Mouse (Mus musculus): ENCODE measurements at regions not wholly inside any gene's neighbourhood (a gene's known extent, or its start where the extent isn't known, plus 50 kb on each side); places are given as distances from the start of the nearest gene placed in this dataset.

DNA sequence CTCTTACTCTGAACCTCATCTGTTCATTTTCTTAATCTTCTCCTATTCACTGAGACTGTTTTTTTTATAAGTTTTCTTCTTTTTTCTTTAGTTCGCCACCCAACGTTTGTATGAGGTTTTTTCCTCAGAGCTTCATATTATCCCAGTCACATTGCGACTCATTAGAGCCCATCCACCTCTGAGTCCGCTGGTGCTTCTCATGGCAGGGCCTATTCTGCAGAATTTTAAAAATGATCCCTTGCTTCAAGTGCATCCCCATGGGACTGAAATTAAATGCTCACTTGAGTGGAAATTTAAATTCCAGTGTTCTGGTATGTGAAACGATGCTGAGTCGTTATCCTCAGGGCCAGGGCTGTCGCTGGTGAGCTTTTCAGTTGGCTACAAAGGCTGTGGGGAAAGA, 410.9 kb downstream of the Igsf11 start:
- Histone ChIP-seq H3K9ac (ENCODE audit: low read depth, low read length) (no peak overlapping the region), H3K9me3 (replicated peaks; ENCODE audit: control insufficient read depth, low read length, poor library complexity, severe bottlenecking) (no peaks in the 10 kb centered on the region), H3K4me2 (ENCODE audit: low read length) (peak overlapping the region; percentile 0), H3K27ac (ENCODE audit: low read length) (peak overlapping the region; percentile 81), H3K4me1 (ENCODE audit: control insufficient read depth, insufficient read depth, low read length) (peaks cover 23% of the 10 kb centered on the region), H3K4me3 (ENCODE audit: low read depth, low read length) (no peak overlapping the region), H3K27me3 (ENCODE audit: control insufficient read depth, insufficient read depth, low read depth, low read length) (no peaks in the 10 kb centered on the region), H3K36me3 (ENCODE audit: control insufficient read depth, insufficient read depth, low read length) (no peaks in the 10 kb centered on the region)
- 14% methylated on average over 7 of the region's 7 CpGs for WGBS
- peak; percentile 66 for ATAC-seq

DNA sequence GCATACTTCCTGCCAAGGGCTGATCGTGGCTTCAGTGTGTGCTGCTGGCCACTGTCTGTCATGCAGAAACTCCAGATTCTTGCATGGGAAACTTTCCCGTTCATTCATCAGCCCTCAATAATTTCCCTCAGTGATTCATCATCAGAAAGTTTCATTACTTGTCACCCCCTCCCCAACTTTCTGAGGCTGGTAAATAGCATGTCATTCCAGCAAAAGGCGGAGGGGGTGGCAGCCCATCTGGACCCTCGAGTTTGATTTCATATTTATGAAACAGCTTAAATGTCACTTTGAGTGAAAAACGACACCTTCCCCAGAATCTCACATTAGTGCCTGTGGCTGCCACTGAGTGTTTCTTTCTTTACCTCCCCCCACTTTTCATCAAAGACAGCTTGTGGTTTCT, 415.5 kb downstream of the Igsf11 start:
- Histone ChIP-seq H3K27ac (ENCODE audit: low read length) (no peak overlapping the region), H3K27me3 (ENCODE audit: control insufficient read depth, insufficient read depth, low read depth, low read length) (no peaks in the 10 kb centered on the region), H3K4me1 (ENCODE audit: control insufficient read depth, insufficient read depth, low read length) (peaks cover 14% of the 10 kb centered on the region), H3K4me2 (ENCODE audit: low read length) (no peak overlapping the region), H3K9ac (ENCODE audit: low read depth, low read length) (no peak overlapping the region), H3K4me3 (ENCODE audit: low read depth, low read length) (no peak overlapping the region), H3K36me3 (ENCODE audit: control insufficient read depth, insufficient read depth, low read length) (no peaks in the 10 kb centered on the region), H3K9me3 (replicated peaks; ENCODE audit: control insufficient read depth, low read length, poor library complexity, severe bottlenecking) (no peaks in the 10 kb centered on the region)
- no peak for ATAC-seq
- WGBS = 73% methylated on average over 5 of the region's 5 CpGs

DNA sequence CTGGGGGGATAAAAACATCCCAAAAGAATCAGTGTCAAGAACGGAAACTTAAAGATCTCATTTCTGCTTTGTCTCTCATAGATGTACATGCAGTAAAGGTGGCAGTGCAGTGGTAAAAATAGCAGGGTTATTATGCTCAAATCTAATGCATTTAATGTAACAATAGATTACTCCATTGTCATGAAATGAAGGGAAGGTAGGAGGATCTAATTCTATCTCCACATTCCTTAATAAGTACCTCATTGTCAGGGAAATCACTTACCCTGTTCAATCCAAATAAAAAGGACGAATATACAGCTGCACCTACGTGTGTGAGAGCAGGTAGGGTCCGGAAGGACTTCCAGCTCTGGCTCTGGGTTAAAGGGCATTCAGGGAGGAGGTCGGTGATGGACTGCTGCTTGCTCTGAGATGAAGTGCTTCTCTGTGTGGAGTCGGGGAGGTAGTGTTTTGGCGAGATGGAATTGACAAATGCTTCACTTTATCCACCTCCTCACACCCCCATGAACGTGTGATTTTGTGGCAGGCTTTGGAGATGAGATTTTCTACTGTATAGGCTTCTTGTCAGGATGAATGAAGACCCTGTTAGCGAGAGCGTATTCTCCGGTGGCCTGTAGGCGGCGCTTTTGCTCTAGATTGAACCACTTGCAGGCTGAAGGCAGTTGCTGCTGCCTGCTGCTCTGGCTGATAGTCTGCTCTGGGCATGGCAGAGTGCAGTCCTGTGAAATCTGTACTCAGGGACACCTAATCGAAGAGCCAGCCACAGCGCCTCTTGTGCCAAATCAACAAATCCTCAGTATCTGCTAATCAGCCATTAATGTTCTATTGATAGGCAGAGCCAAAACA, 424.5 kb downstream of the Igsf11 start:
- no peak overlapping the region; the same call in 1 of the 2 replicates for H3K4me2 ChIP-seq (ENCODE audit: low read length)
- H3K27ac ChIP-seq (ENCODE audit: low read length) = no peak overlapping the region
- H3K4me3 ChIP-seq (ENCODE audit: low read depth, low read length) = no peak overlapping the region
- no peaks in the 10 kb centered on the region for H3K27me3 ChIP-seq (ENCODE audit: control insufficient read depth, insufficient read depth, low read depth, low read length)
- ATAC-seq = peak; percentile 90
- no peaks in the 10 kb centered on the region for H3K9me3 ChIP-seq (replicated peaks; ENCODE audit: control insufficient read depth, low read length, poor library complexity, severe bottlenecking)
- H3K36me3 ChIP-seq (ENCODE audit: control insufficient read depth, insufficient read depth, low read length) = no peaks in the 10 kb centered on the region
- peaks cover 2% of the 10 kb centered on the region; the same call in 1 of the 2 replicates for H3K4me1 ChIP-seq (ENCODE audit: control insufficient read depth, insufficient read depth, low read length)
- no peak overlapping the region for H3K9ac ChIP-seq (ENCODE audit: low read depth, low read length)
- 25% methylated on average over 15 of the region's 15 CpGs for WGBS

DNA sequence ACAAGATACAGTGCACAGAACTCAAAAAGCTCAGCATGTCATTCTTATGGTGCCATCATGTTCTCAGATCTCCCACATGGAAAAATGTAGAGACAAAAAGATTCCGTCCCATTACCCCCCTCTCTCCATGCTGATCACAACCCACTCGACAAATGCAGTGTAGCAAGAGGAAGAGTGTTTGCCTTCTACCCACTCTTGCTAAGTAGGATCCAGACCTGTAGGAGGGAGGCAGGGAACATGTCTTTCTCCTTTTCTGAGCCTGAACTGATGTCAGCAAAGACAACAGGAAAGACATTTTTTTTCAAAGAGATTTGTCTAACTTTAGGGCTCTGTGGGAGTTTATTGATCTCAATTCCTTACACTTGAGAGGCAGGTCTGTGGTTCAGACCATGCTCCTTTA, 433.2 kb downstream of the Igsf11 start:
- no peak overlapping the region for H3K9ac ChIP-seq (ENCODE audit: low read depth, low read length)
- no peaks in the 10 kb centered on the region for H3K4me1 ChIP-seq (ENCODE audit: control insufficient read depth, insufficient read depth, low read length)
- H3K9me3 ChIP-seq (replicated peaks; ENCODE audit: control insufficient read depth, low read length, poor library complexity, severe bottlenecking) = no peaks in the 10 kb centered on the region
- no peak overlapping the region for H3K27ac ChIP-seq (ENCODE audit: low read length)
- H3K27me3 ChIP-seq (ENCODE audit: control insufficient read depth, insufficient read depth, low read depth, low read length) = no peaks in the 10 kb centered on the region
- H3K36me3 ChIP-seq (ENCODE audit: control insufficient read depth, insufficient read depth, low read length) = no peaks in the 10 kb centered on the region
- no peak for ATAC-seq
- WGBS = 83% methylated on average over 2 of the region's 2 CpGs
- H3K4me3 ChIP-seq (ENCODE audit: low read depth, low read length) = no peak overlapping the region
- H3K4me2 ChIP-seq (ENCODE audit: low read length) = no peak overlapping the region

DNA sequence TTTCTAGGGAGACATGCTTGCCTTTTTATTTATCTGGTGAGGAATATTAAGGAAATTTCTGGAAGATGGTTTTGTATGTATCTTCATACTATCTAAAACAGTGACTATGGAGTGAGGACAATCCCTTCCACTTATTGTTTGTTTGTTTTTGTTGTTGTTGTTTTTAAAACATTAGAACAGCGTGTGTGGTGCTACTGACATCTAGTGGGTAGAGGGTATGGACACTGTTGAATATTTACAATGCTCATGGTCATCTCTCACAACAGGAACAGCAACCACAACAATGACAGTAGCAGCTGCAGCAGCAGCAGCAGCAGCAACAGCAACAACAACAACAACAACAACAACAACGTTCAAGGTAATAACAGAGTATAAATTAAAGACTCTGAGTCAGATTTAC, 471.2 kb downstream of the Igsf11 start:
- H3K9me3 ChIP-seq (replicated peaks; ENCODE audit: control insufficient read depth, low read length, poor library complexity, severe bottlenecking) = no peaks in the 10 kb centered on the region
- no peak overlapping the region for H3K27ac ChIP-seq (ENCODE audit: low read length)
- H3K36me3 ChIP-seq (ENCODE audit: control insufficient read depth, insufficient read depth, low read length) = no peaks in the 10 kb centered on the region
- H3K4me1 ChIP-seq (ENCODE audit: control insufficient read depth, insufficient read depth, low read length) = no peaks in the 10 kb centered on the region
- 76% methylated on average over 2 of the region's 2 CpGs for WGBS
- H3K4me2 ChIP-seq (ENCODE audit: low read length) = no peak overlapping the region
- H3K9ac ChIP-seq (ENCODE audit: low read depth, low read length) = no peak overlapping the region
- no peaks in the 10 kb centered on the region for H3K27me3 ChIP-seq (ENCODE audit: control insufficient read depth, insufficient read depth, low read depth, low read length)
- no peak for ATAC-seq
- no peak overlapping the region for H3K4me3 ChIP-seq (ENCODE audit: low read depth, low read length)

DNA sequence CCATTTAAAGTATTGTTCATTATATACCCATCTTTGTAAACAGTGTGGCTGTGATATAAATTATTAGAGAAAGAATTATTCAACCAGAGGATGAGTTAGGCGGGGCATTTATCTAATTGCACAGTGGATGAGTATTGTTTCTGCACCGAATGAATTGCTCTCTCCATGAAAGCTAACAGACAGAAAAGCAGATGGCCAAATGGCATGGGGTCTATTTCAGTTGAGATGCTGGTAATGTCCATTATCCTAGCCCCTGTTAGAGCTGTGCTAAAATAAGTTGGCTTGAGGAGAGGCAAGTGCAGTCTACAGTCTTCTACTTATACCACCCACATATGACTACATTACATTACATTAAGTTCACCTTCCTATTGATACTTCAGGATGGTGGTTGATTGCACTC, 475.8 kb downstream of the Igsf11 start:
- H3K36me3 ChIP-seq (ENCODE audit: control insufficient read depth, insufficient read depth, low read length) = no peaks in the 10 kb centered on the region
- no peak overlapping the region for H3K9ac ChIP-seq (ENCODE audit: low read depth, low read length)
- H3K4me3 ChIP-seq (ENCODE audit: low read depth, low read length) = no peak overlapping the region
- H3K4me2 ChIP-seq (ENCODE audit: low read length) = no peak overlapping the region
- WGBS = 84% methylated on average over 2 of the region's 2 CpGs
- no peaks in the 10 kb centered on the region for H3K9me3 ChIP-seq (replicated peaks; ENCODE audit: control insufficient read depth, low read length, poor library complexity, severe bottlenecking)
- no peak overlapping the region for H3K27ac ChIP-seq (ENCODE audit: low read length)
- no peak for ATAC-seq
- H3K4me1 ChIP-seq (ENCODE audit: control insufficient read depth, insufficient read depth, low read length) = no peaks in the 10 kb centered on the region
- H3K27me3 ChIP-seq (ENCODE audit: control insufficient read depth, insufficient read depth, low read depth, low read length) = no peaks in the 10 kb centered on the region

DNA sequence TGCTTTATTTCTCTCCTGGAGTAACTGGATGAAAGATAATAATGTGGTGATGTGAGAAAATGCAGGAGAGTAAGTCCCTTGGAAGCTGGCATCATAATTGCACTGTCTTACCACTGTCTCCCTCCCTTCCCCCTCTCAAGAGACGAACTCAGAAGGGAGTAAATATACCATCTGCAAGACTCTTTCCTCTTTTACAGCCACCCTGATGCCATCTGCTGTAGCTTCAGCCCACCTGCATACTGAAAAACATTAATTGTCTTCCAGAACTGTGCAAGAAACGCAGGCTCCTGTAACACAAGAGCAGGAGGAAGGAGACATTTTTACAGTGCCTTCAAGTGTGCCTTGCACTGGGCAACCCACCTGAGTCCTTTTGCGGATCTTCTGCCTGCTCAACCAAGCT, 482.1 kb downstream of the Igsf11 start:
- no peaks in the 10 kb centered on the region for H3K9me3 ChIP-seq (replicated peaks; ENCODE audit: control insufficient read depth, low read length, poor library complexity, severe bottlenecking)
- no peak overlapping the region for H3K9ac ChIP-seq (ENCODE audit: low read depth, low read length)
- H3K4me1 ChIP-seq (ENCODE audit: control insufficient read depth, insufficient read depth, low read length) = no peaks in the 10 kb centered on the region
- H3K4me3 ChIP-seq (ENCODE audit: low read depth, low read length) = no peak overlapping the region
- no peaks in the 10 kb centered on the region for H3K36me3 ChIP-seq (ENCODE audit: control insufficient read depth, insufficient read depth, low read length)
- 61% methylated on average over 3 of the region's 3 CpGs for WGBS
- no peaks in the 10 kb centered on the region for H3K27me3 ChIP-seq (ENCODE audit: control insufficient read depth, insufficient read depth, low read depth, low read length)
- no peak for ATAC-seq
- no peak overlapping the region for H3K27ac ChIP-seq (ENCODE audit: low read length)
- H3K4me2 ChIP-seq (ENCODE audit: low read length) = no peak overlapping the region

DNA sequence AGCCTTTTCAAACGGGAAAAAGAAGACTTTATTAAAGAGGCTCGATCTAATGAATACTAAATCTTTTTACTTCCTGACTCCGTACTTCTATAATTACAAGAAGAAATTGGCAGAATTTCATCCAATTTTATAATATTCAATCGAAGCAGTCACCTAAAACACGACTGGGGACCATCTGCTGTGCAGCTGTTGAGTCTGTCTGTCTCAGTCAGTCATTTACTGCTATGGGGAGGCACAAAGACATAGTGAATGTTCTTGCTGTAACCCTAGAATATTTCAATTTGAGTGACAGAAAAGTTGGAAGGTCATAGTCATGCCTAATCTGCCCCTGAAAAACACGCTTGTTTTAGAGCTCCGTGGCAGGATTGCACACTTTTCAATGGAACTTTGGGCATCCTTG, 487.5 kb downstream of the Igsf11 start:
- no peak overlapping the region for H3K4me2 ChIP-seq (ENCODE audit: low read length)
- H3K36me3 ChIP-seq (ENCODE audit: control insufficient read depth, insufficient read depth, low read length) = no peaks in the 10 kb centered on the region
- H3K4me1 ChIP-seq (ENCODE audit: control insufficient read depth, insufficient read depth, low read length) = no peaks in the 10 kb centered on the region
- H3K4me3 ChIP-seq (ENCODE audit: low read depth, low read length) = no peak overlapping the region
- no peak for ATAC-seq
- no peak overlapping the region for H3K9ac ChIP-seq (ENCODE audit: low read depth, low read length)
- no peak overlapping the region for H3K27ac ChIP-seq (ENCODE audit: low read length)
- no peaks in the 10 kb centered on the region for H3K27me3 ChIP-seq (ENCODE audit: control insufficient read depth, insufficient read depth, low read depth, low read length)
- H3K9me3 ChIP-seq (replicated peaks; ENCODE audit: control insufficient read depth, low read length, poor library complexity, severe bottlenecking) = no peaks in the 10 kb centered on the region
- WGBS = 74% methylated on average over 7 of the region's 7 CpGs

DNA sequence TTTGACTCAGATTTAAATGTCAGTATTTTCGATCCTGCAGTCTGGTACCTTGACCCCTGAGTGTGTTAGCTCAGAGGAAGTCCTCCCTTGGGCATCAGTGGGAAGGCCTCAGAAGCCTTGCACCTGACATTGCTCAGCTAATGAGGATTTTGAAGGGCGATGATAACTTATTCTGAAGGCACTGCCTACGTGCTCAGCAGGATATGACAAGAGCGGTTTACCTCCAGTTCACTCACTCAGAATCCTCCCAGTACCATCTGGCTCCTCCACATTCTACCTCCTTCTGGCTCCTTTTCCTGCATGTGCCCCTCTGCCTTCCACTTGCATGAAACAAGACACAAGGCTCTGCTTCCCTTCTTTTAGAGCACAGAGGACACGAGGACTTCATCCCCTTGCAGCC, 497.5 kb downstream of the Igsf11 start:
- H3K9me3 ChIP-seq (replicated peaks; ENCODE audit: control insufficient read depth, low read length, poor library complexity, severe bottlenecking) = no peaks in the 10 kb centered on the region
- H3K4me2 ChIP-seq (ENCODE audit: low read length) = no peak overlapping the region
- no peak overlapping the region for H3K4me3 ChIP-seq (ENCODE audit: low read depth, low read length)
- H3K4me1 ChIP-seq (ENCODE audit: control insufficient read depth, insufficient read depth, low read length) = no peaks in the 10 kb centered on the region
- H3K27me3 ChIP-seq (ENCODE audit: control insufficient read depth, insufficient read depth, low read depth, low read length) = no peaks in the 10 kb centered on the region
- ATAC-seq = no peak
- no peak overlapping the region for H3K9ac ChIP-seq (ENCODE audit: low read depth, low read length)
- no peaks in the 10 kb centered on the region for H3K36me3 ChIP-seq (ENCODE audit: control insufficient read depth, insufficient read depth, low read length)
- WGBS = 62% methylated on average over 5 of the region's 5 CpGs
- H3K27ac ChIP-seq (ENCODE audit: low read length) = no peak overlapping the region

All from midbrain, embryonic 16.5 days (tissue).